Mouse (Mus musculus): ENCODE measurements around the gene Btbd11. TPM values are rescaled to one million over a fixed set of nuclear protein-coding genes. Genes with fewer than 3 reads are reported as not detected.

Gene Btbd11
- total and polyA plus RNA-seq, 3 experiments = 10.1 to 18.5 (median 15.4) TPM

DNA sequence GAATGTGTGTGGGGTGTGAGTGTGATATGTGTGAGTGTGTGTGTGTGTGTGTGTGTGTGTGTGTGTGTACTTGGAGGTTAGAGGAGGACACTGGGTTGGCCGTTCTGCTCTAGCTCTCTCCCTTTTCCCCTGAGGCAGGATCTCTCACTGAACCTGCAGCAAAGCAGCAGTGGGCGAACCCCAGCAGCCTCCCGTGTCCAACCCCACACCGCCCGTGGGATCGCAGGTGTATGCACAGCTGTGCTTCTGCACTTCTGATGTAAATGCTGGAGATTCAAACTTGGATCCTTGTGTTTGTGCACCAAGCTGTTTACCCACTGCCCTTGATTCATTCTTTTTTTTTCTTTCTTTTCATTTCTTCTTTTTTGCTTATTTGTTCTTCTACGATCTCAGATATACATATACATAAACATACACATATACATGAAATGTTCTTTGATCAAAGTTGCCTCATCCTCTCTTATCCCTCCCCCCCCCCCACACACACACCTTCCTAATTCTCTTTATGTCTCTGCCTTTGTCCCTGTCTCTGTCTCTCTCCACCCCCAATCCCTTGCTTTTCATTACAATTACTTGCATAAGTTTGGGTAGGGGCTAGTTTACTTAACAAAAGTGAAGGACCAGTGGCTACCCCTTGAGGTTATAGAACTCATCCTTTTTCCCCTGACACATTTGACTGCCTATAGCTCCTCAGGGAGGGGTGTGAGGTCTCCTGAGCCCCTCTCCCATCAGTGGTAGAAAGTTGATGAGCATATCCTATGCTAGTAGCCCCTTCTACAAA is 120.8 kb downstream of the Btbd11 start:
- peaks cover 0 to 27% of the 10 kb centered on the region in 2 experiments for H3K36me3 ChIP-seq (replicated peaks in 1 of 2; ENCODE audit: control insufficient read depth in 1 of 2, insufficient read depth in 1 of 2, low read length in 1 of 2)
- peaks cover 4% of the 10 kb centered on the region for H3K9me3 ChIP-seq (replicated peaks; ENCODE audit: low read length)
- no peak overlapping the region for H3K4me3 ChIP-seq (replicated peaks in 1 of 3; ENCODE audit: low read depth in 2 of 3, low read length in 2 of 3, poor library complexity in 1 of 3)
- peaks cover 13 to 37% of the 10 kb centered on the region in 2 experiments for H3K4me1 ChIP-seq (ENCODE audit: control insufficient read depth in 1 of 2, insufficient read depth in 2 of 2)
- no peak for TF ChIP-seq EP300 (IDR thresholded peaks at IDR 0.05; ENCODE audit: low read length)
- no peak for TF ChIP-seq HCFC1 (IDR thresholded peaks at IDR 0.05; ENCODE audit: low read depth, low read length)
- TF ChIP-seq RAD21 (IDR thresholded peaks at IDR 0.05; ENCODE audit: low read depth, low read length) = no peak
- no peak for TF ChIP-seq ZNF384 (IDR thresholded peaks at IDR 0.05; ENCODE audit: low read depth, low read length)
- no peak for TF ChIP-seq ELF1 (IDR thresholded peaks at IDR 0.05; ENCODE audit: low read depth, low read length)
- TF ChIP-seq SMC3 (IDR thresholded peaks at IDR 0.05; ENCODE audit: low read depth, low read length) = no peak
- TF ChIP-seq MAZ (IDR thresholded peaks at IDR 0.05; ENCODE audit: low read depth, low read length) = no peak
- TF ChIP-seq ZKSCAN1 (IDR thresholded peaks at IDR 0.05; ENCODE audit: borderline replicate concordance, low read depth, low read length) = no peak
- TF ChIP-seq POLR2A (IDR thresholded peaks at IDR 0.05; ENCODE audit: low read depth, low read length) = no peak
- TF ChIP-seq CTCF (conservative IDR thresholded peaks at IDR 0.05 in 1 of 2, IDR thresholded peaks at IDR 0.05 in 1 of 2; ENCODE audit: low read depth in 2 of 2, low read length in 2 of 2) = no peak
- no peak for TF ChIP-seq E2F4 (IDR thresholded peaks at IDR 0.05; ENCODE audit: insufficient replicate concordance, low read depth, low read length)
- TF ChIP-seq POLR2AphosphoS2 (IDR thresholded peaks at IDR 0.05; ENCODE audit: low read depth, low read length) = no peak
- no peak for TF ChIP-seq IRF4 (IDR thresholded peaks at IDR 0.05; ENCODE audit: low read depth, low read length)
- TF ChIP-seq CHD2 (IDR thresholded peaks at IDR 0.05; ENCODE audit: low read length) = no peak
- no peak for TF ChIP-seq JUN (IDR thresholded peaks at IDR 0.05; ENCODE audit: insufficient read depth, low read depth, low read length)
- no peak for TF ChIP-seq GABPA (IDR thresholded peaks at IDR 0.05; ENCODE audit: insufficient replicate concordance, low read depth, low read length)
- TF ChIP-seq ZMIZ1 (IDR thresholded peaks at IDR 0.05; ENCODE audit: low read depth, low read length) = no peak
- no peak for TF ChIP-seq PAX5 (IDR thresholded peaks at IDR 0.05; ENCODE audit: low read length)
- no peak overlapping the region for H3K9ac ChIP-seq (ENCODE audit: insufficient read depth, low read depth)
- in situ Hi-C loops (cut with MboI; ENCODE audit: low pct_ligation_motif_present, low pct_unique_long_range_greater_than_20kb, low sequenced_read_pairs) (no loop called here), dilution Hi-C loops (cut with MboI; ENCODE audit: extremely low pct_ligation_motif_present, extremely low pct_unique_long_range_greater_than_20kb, low sequenced_read_pairs) (no loop called here)
- no peaks in the 10 kb centered on the region for H3K79me2 ChIP-seq (replicated peaks; ENCODE audit: control insufficient read depth, extremely low read depth, insufficient read depth, poor library complexity, severe bottlenecking)
- DNase-seq (ENCODE audit: extremely low read depth) = no peak
- H3K27ac ChIP-seq (ENCODE audit: insufficient read depth, low read depth) = no peak overlapping the region
- H3K4me2 ChIP-seq (ENCODE audit: insufficient read depth, low read depth, poor library complexity, severe bottlenecking) = no peak overlapping the region
- H3K27me3 ChIP-seq (replicated peaks) = no peaks in the 10 kb centered on the region

DNA sequence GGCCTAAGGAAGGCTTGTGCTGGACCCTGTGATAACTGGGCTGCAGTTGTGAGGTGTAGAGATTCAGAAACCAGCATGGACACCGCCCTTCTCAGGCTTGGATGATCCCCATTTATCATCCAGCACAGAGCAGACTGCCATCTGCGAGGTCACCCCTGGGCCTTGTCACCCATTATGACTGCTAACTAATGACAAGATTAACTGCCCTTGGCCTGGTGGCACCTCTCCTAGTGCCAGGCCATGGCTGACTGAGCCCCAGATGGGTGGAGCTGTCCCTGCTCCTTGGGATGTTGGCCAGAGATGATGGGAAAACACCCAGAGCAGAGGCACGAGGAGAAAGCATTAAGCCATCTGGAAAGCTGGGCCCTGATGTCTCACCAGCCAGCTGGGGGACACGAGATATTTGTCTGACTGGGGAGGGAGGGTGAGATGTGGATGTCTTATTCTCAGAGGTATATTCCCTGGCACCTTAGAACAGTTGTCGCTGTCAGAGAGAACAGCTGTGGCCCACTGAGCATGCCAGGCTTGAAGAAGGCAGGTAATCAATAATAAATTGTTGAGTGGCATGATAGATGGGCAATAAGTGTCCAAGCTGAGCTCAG is 121.7 kb downstream of the Btbd11 start:
- TF ChIP-seq ZC3H11A (IDR thresholded peaks at IDR 0.05; ENCODE audit: low read depth, low read length) (no peak), JUND (conservative IDR thresholded peaks at IDR 0.05; ENCODE audit: low read depth, low read length) (no peak), EP300 (IDR thresholded peaks at IDR 0.05; ENCODE audit: low read length) (no peak), ELF1 (IDR thresholded peaks at IDR 0.05; ENCODE audit: low read depth, low read length) (no peak), NELFE (IDR thresholded peaks at IDR 0.05; ENCODE audit: low read depth, low read length) (no peak), PAX5 (IDR thresholded peaks at IDR 0.05; ENCODE audit: low read length) (no peak), ZKSCAN1 (IDR thresholded peaks at IDR 0.05; ENCODE audit: borderline replicate concordance, low read depth, low read length) (no peak), ZMIZ1 (IDR thresholded peaks at IDR 0.05; ENCODE audit: low read depth, low read length) (no peak), CTCF (conservative IDR thresholded peaks at IDR 0.05 in 1 of 2, IDR thresholded peaks at IDR 0.05 in 1 of 2; ENCODE audit: low read depth in 2 of 2, low read length in 2 of 2) (no peak), POLR2AphosphoS2 (IDR thresholded peaks at IDR 0.05; ENCODE audit: low read depth, low read length) (no peak), MAFK (IDR thresholded peaks at IDR 0.05; ENCODE audit: insufficient replicate concordance, low read length) (no peak), RAD21 (IDR thresholded peaks at IDR 0.05; ENCODE audit: low read depth, low read length) (no peak), IRF4 (IDR thresholded peaks at IDR 0.05; ENCODE audit: low read depth, low read length) (no peak), ETS1 (conservative IDR thresholded peaks at IDR 0.05; ENCODE audit: low read depth, low read length) (no peak), SMC3 (IDR thresholded peaks at IDR 0.05; ENCODE audit: low read depth, low read length) (no peak), MYC (IDR thresholded peaks at IDR 0.05; ENCODE audit: low read depth, low read length) (no peak), MEF2A (IDR thresholded peaks at IDR 0.05; ENCODE audit: borderline replicate concordance, low read depth, low read length) (no peak)
- Histone ChIP-seq H3K79me2 (replicated peaks; ENCODE audit: control insufficient read depth, extremely low read depth, insufficient read depth, poor library complexity, severe bottlenecking) (no peaks in the 10 kb centered on the region), H3K36me3 (replicated peaks in 1 of 2; ENCODE audit: control insufficient read depth in 1 of 2, insufficient read depth in 1 of 2, low read length in 1 of 2) (peaks cover 0 to 30% of the 10 kb centered on the region in 2 experiments), H3K27me3 (replicated peaks) (no peaks in the 10 kb centered on the region), H3K9ac (ENCODE audit: insufficient read depth, low read depth) (no peak overlapping the region), H3K4me3 (replicated peaks in 1 of 3; ENCODE audit: low read depth in 2 of 3, low read length in 2 of 3, poor library complexity in 1 of 3) (no peak overlapping the region), H3K4me1 (ENCODE audit: control insufficient read depth in 1 of 2, insufficient read depth in 2 of 2) (peaks cover 6 to 32% of the 10 kb centered on the region in 2 experiments; a peak in 3 of 4 replicates), H3K27ac (ENCODE audit: insufficient read depth, low read depth) (no peak overlapping the region), H3K4me2 (ENCODE audit: insufficient read depth, low read depth, poor library complexity, severe bottlenecking) (no peak overlapping the region), H3K9me3 (replicated peaks; ENCODE audit: low read length) (peaks cover 4% of the 10 kb centered on the region)
- no peak for DNase-seq (ENCODE audit: extremely low read depth)
- in situ Hi-C loops (cut with MboI; ENCODE audit: low pct_ligation_motif_present, low pct_unique_long_range_greater_than_20kb, low sequenced_read_pairs) = no loop called here
- dilution Hi-C loops (cut with MboI; ENCODE audit: extremely low pct_ligation_motif_present, extremely low pct_unique_long_range_greater_than_20kb, low sequenced_read_pairs) = no loop called here

Data from CH12.LX (cell line).